Mouse (Mus musculus) midbrain, postnatal 0 days (tissue): Measurements from ENCODE around the gene Reep1. TPM values are rescaled to one million over a fixed set of nuclear protein-coding genes. Genes with fewer than 3 reads are reported as not detected.

ENCODE experiments used
- ATAC-seq: fragments of 200-750 bp; cut with Nextera tagmentation; 2 replicates; pipeline ENCODE4 v1.8.0; 2017; ENCODE audit warnings: moderate number of reproducible peaks, mild to moderate bottlenecking, moderate TSS enrichment, moderate library complexity; ENCODE audit not compliant: low FRiP score
- DNase-seq: peaks from one replicate; pipeline ENCODE4 v3.0.0-alpha.2; 2015; ENCODE audit warnings: low spot score
- H3K27ac ChIP-seq: fragments of 300-500 bp; sonication (generic); 2 replicates; pipeline ENCODE4 v1.5.1; 2014; ENCODE audit warnings: low read depth, mild to moderate bottlenecking, low read length, mixed read lengths
- H3K27me3 ChIP-seq: fragments of 300-500 bp; sonication (generic); 2 replicates; pipeline ENCODE4 v1.6.1; 2014; ENCODE audit warnings: low read length, control low read depth, mixed read lengths; ENCODE audit not compliant: insufficient read depth
- H3K36me3 ChIP-seq: fragments of 300-500 bp; sonication (generic); 2 replicates; pipeline ENCODE4 v1.6.1; 2014; ENCODE audit warnings: low read length, control low read depth, mixed read lengths; ENCODE audit not compliant: insufficient read depth
- H3K4me1 ChIP-seq: fragments of 300-500 bp; sonication (generic); 2 replicates; pipeline ENCODE4 v1.6.1; 2014; ENCODE audit warnings: mild to moderate bottlenecking, control low read depth, antibody characterized with exemption, low read length, mixed read lengths; ENCODE audit not compliant: insufficient read depth
- H3K4me2 ChIP-seq: fragments of 300-500 bp; sonication (generic); 2 replicates; pipeline ENCODE4 v1.6.1; 2014; ENCODE audit warnings: low read depth, mild to moderate bottlenecking, low read length, mixed read lengths; ENCODE audit not compliant: poor library complexity, severe bottlenecking
- H3K4me3 ChIP-seq: fragments of 300-500 bp; sonication (generic); 2 replicates; pipeline ENCODE4 v1.5.1; 2014; ENCODE audit warnings: low read depth, mild to moderate bottlenecking, low read length, moderate library complexity
- H3K9ac ChIP-seq: fragments of 300-500 bp; sonication (generic); replicated peaks from 2 replicates; pipeline ENCODE4 v1.6.1; 2014; ENCODE audit warnings: mild to moderate bottlenecking, low read length, moderate library complexity, mixed read lengths; ENCODE audit not compliant: poor library complexity, severe bottlenecking
- H3K9me3 ChIP-seq: fragments of 300-500 bp; sonication (generic); 2 replicates; pipeline ENCODE4 v1.6.1; 2016; ENCODE audit warnings: low read length, control low read depth
- CTCF ChIP-seq: IDR thresholded peaks from 2 replicates; pipeline ENCODE4 v1.5.1; 2016; ENCODE audit warnings: antibody characterized with exemption, mild to moderate bottlenecking
- WGBS: fragments of 180-500 bp; shearing (Covaris S2); extraction: QIAGEN DNeasy Blood & Tissue Kit; methylation state at CpG from one replicate; pipeline ENCODE4 v1.1.7; 2014; 5-methylcytosine and 5-hydroxymethylcytosine counted together
- polyA plus RNA-seq: library from polyadenylated mRNA; unstranded; fragments of >200 nt; fragmentation: Nextera tagmentation; extraction: Ambion mirVana; gene quantifications from 2 replicates; pipeline ENCODE4 v1.2.1, GENCODE M21; 2015
- total RNA-seq: library from RNA; depleted of rRNA; stranded (reverse); fragments of >200 nt; gene quantifications from 2 replicates; pipeline ENCODE4 v1.2.3, GENCODE M21; 2014

Gene Reep1
- total and polyA plus RNA-seq, 2 experiments from 2014 or later, result 274 to 404 TPM

GRCm38 (mm10) chr6:71715006-71715405, 7.6 kb downstream of the Reep1 start:
- H3K4me2 ChIP-seq, result no peak overlapping the region
- H3K27ac ChIP-seq, result no peak overlapping the region
- WGBS, result 84% methylated on average over 5 of the region's 5 CpGs
- H3K36me3 ChIP-seq, result peaks cover 2% of the 10 kb centered on the region; the same call in 1 of the 2 replicates
- ATAC-seq (no peak), DNase-seq (no peak)
- H3K9ac ChIP-seq, result no peak overlapping the region
- no peaks in the 10 kb centered on the region for H3K27me3 ChIP-seq
- no peaks in the 10 kb centered on the region for H3K9me3 ChIP-seq
- 0 out of 2 replicates have a peak, but pooled peaks cover 2% of the 10 kb centered on the region for H3K4me1 ChIP-seq
- H3K4me3 ChIP-seq, result no peak overlapping the region
- no peak for TF ChIP-seq CTCF

GRCm38 (mm10) chr6:71716434-71716833, 9.1 kb downstream of the Reep1 start:
- 97% methylated on average over 5 of the region's 5 CpGs for WGBS
- H3K27ac ChIP-seq, result no peak overlapping the region
- H3K4me3 ChIP-seq, result no peak overlapping the region
- peaks cover 2% of the 10 kb centered on the region; the same call in 1 of the 2 replicates for H3K36me3 ChIP-seq
- no peak overlapping the region for H3K9ac ChIP-seq
- no peaks in the 10 kb centered on the region for H3K27me3 ChIP-seq
- H3K9me3 ChIP-seq, result no peaks in the 10 kb centered on the region
- ATAC-seq (peak; percentile 76), DNase-seq (no peak)
- no peak overlapping the region for H3K4me2 ChIP-seq
- TF ChIP-seq CTCF, result no peak
- H3K4me1 ChIP-seq, result 0 out of 2 replicates have a peak, but pooled peaks cover 2% of the 10 kb centered on the region

- H3K27me3 ChIP-seq, result no peaks in the 10 kb centered on the region
- no peak overlapping the region for H3K9ac ChIP-seq
- H3K27ac ChIP-seq, result no peak overlapping the region
- H3K9me3 ChIP-seq, result no peaks in the 10 kb centered on the region
- no peak overlapping the region for H3K4me3 ChIP-seq
- WGBS, result 87% methylated on average over 2 of the region's 2 CpGs
- TF ChIP-seq CTCF, result no peak
- DNase-seq, result no peak
- H3K36me3 ChIP-seq, result no peaks in the 10 kb centered on the region
- no peak for ATAC-seq
- H3K4me1 ChIP-seq, result 0 out of 2 replicates have a peak, but pooled peaks cover 2% of the 10 kb centered on the region
- no peak overlapping the region for H3K4me2 ChIP-seq
Observed at GRCm38 (mm10) chr6:71718322-71718721, 11.0 kb downstream of the Reep1 start.

DNA sequence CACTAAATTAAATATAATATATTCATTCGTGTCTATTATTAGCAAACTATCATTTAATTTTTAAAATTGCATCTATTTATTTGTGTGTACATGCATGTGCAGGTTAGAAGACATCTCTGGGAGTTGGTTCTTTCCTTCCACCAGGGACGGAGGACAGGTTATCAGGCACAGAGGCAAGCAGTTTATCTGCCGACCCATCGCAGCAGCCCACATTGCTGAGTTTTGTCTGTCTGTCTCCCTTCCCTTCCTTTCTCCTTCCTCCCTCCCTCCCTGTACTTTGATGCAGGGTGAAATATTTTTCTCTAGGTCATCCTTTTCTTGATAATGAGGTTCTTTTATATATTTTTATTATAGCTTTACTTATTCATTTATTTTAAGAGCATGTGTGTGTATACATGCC, 11.9 kb downstream of the Reep1 start:
- Histone ChIP-seq H3K9me3 (no peaks in the 10 kb centered on the region), H3K4me3 (no peak overlapping the region), H3K4me2 (no peak overlapping the region), H3K9ac (no peak overlapping the region), H3K27ac (no peak overlapping the region), H3K27me3 (no peaks in the 10 kb centered on the region), H3K36me3 (no peaks in the 10 kb centered on the region), H3K4me1 (0 out of 2 replicates have a peak, but pooled peaks cover 7% of the 10 kb centered on the region)
- ATAC-seq, result no peak
- WGBS, result 88% methylated on average over 4 of the region's 4 CpGs
- no peak for DNase-seq
- no peak for TF ChIP-seq CTCF

DNA sequence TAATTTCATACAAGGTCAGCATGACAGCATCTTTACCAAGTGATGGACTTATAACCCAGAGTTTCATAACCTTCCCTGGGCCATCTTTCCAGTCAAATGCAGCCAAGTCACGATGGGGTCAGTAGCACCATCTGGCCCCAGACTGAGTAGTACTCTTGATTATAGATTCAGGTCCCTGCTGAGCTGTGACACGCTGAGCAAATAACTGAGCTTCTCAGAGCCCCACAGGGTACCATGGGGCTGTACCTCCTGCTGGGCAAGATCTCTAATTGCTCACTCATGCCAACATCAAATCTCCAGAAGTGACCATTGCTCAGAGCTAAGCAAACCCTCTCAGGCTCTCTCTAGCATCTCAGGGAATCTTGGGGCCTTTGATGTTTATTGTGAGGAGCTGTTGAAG, 15.6 kb downstream of the Reep1 start:
- 29% methylated on average over 2 of the region's 2 CpGs for WGBS
- no peaks in the 10 kb centered on the region for H3K27me3 ChIP-seq
- no peak overlapping the region for H3K27ac ChIP-seq
- TF ChIP-seq CTCF, result no peak
- no peak overlapping the region for H3K9ac ChIP-seq
- 0 out of 2 replicates have a peak, but pooled peaks cover 5% of the 10 kb centered on the region for H3K4me1 ChIP-seq
- ATAC-seq (no peak), DNase-seq (no peak)
- no peak overlapping the region for H3K4me2 ChIP-seq
- H3K36me3 ChIP-seq, result no peaks in the 10 kb centered on the region
- H3K9me3 ChIP-seq, result no peaks in the 10 kb centered on the region
- H3K4me3 ChIP-seq, result no peak overlapping the region

DNA sequence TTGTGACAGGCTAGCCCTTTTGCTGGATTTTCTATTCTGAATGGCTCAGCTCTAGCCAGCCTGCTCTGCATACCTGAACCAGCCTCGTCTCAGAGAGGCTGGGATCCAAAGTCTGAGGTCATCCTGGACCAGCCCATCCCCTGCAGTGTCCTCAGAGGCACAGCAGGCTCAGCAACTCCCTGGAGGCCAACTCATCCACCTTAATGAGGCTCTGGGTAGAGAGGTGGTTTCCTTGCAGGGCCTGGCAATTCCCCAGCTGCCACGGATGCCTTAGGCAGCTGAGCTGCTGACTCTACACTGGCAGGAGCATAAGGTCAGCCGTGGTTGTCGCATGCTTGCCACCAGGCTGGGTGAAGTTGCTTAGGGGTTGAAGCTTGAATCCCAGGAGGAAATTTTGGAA, 16.2 kb downstream of the Reep1 start:
- 46% methylated on average over 4 of the region's 4 CpGs for WGBS
- no peak for ATAC-seq

More for the DNA sequence above, 16.2 kb downstream of the Reep1 start:
- Histone ChIP-seq H3K4me2 (no peak overlapping the region), H3K36me3 (no peaks in the 10 kb centered on the region; the same call in 1 of the 2 replicates), H3K4me1 (0 out of 2 replicates have a peak, but pooled peaks cover 5% of the 10 kb centered on the region), H3K4me3 (no peak overlapping the region), H3K9me3 (no peaks in the 10 kb centered on the region), H3K27ac (no peak overlapping the region), H3K9ac (no peak overlapping the region), H3K27me3 (no peaks in the 10 kb centered on the region)
- TF ChIP-seq CTCF, result no peak
- no peak for DNase-seq
